Mouse (Mus musculus): Measurements from ENCODE around the gene Tpp1. TPM values are rescaled to one million over a fixed set of nuclear protein-coding genes. Genes with fewer than 3 reads are reported as not detected.
"Not testable (repeated sequence)": the region's sequence is repeated elsewhere in the genome, so short reads cannot be mapped to it uniquely, and the experiment has no call there.

Tpp1 gene
- total RNA-seq, 2 experiments from 2014 or later, result 35.4 to 61.2 TPM

DNA sequence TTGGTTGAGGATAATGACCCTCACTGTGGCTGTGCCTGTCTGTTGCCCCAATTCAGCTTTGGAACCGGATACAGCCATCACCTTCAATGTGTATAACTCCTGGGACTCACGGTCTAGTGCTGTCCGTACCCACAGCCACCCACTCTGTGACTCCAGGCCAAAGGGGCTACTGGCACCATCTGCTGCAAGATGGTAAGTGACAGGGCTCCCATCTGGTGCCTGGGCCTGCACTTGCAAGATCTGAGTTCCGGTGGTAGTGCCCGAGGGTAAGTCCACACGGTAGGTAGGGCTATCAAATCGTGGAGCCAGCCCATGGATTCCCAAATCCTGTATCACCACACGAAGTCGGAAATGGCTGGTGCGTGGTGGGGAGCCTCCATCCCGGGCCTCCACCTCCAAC is 12.3 kb upstream of the Tpp1 start:
- no peak for ATAC-seq (replicated peaks; ENCODE audit: low FRiP score, poor library complexity, severe bottlenecking)

DNA sequence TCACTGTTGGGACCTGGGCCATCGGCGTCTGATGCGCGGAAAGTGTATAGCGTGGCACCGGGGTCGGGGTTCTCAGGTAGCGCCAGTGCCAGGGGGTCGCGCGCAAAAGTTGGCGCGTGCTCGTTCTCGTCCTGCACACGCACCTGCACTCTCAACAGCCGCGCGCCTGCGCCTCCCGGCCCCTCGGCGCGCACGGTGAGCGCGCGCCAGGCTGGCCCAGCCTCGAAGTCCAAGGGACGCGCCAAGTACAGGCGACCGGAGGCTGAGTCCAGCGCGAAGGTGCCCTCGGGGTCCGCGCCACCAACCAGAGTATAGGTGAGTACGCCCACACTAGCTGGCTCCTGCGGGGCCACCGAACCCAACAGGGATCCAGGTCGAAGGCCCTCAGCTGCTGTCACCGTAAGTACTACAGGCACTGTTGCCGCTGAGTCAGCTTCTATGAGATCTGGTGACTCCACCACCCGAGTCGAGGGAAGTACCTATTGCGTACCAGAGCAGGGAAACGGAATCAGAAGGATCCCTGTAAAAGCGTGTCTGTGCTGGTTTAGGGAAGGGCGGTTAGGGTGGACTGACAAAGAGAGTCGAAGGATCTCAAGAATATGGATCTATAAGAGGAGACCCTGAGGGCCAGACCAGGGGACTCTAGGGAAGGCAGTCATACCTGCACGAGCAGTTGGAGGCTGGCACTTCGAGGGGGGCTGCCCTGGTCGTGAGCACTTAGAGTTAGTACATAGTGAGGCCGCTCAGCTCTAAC is 10.7 kb upstream of the Tpp1 start:
- ATAC-seq (replicated peaks; ENCODE audit: low FRiP score, poor library complexity, severe bottlenecking), result no peak

DNA sequence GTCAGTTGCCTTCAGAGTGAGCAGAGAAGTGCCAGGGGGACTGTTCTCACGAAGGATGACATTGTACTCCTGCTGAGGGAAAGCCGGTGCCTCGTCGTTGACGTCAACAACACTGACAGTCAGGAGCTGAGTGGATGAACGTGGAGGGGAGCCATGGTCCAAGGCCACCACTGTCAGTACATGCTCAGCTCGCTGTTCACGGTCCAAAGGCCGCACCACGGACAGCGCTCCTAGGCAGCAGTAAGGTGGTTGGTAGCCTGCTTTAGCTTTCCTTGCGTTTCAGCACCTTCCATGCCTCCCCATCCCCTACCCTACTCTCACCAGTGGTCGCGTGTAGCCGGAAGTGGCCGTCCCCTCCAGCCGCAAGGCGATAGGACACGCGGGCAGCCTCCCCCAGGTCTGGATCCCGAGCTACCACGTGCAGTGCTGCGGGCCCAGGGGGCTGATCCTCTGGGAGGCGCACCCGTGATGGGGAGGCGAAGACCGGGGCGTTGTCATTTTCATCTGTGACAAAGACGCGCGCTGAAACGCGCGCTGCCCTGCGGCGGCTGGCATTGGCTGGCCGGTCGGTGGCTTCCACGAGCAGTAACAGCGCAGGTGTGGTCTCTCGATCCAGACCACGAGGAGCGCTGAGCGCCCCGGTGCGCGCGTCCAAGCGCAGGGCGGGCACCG is 9.9 kb upstream of the Tpp1 start:
- ATAC-seq (replicated peaks; ENCODE audit: low FRiP score, poor library complexity, severe bottlenecking), result no peak

DNA sequence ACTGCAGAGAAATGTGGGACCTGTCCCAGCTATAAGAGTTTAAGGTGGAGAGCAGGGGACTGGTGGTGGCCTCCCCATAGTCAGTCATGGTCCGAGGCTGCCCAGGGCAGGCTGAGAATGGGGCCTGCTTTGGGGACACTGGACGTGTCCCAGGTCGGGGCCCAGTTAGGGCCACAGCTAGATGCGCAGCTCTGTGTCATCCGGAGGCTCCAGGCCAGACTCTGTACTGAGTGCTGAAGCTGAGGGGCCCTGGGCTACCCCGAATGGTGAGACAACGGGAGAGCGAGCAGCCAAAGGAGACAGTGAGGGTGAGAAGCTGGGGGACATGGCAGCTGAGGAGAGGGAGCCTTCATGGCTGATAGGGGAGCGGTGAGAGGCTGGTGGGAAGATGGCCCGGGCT is 1.2 kb upstream of the Tpp1 start:
- no peak for ATAC-seq (replicated peaks; ENCODE audit: low FRiP score, poor library complexity, severe bottlenecking)

DNA sequence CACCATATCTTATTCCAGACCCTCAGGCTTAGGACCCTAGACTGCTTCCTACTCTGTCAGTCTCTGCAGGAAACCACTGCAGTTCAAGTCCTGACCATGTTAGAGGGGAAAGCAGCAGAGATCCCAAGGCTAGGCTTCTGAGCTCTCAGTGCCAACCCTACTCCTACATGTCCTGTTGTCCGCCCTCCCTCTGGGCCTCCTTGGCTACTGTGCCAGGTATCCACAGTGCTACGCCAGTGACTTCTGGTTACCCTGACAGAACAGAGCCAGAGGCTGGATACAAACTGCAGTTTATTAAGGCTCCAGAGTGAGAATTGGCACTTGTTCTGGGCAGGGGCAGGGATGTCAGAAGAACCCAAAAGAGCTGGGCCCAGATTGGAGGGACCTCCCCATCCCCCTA is 681 bp upstream of the Tpp1 start:
- ATAC-seq (replicated peaks; ENCODE audit: low FRiP score, poor library complexity, severe bottlenecking), result no peak

DNA sequence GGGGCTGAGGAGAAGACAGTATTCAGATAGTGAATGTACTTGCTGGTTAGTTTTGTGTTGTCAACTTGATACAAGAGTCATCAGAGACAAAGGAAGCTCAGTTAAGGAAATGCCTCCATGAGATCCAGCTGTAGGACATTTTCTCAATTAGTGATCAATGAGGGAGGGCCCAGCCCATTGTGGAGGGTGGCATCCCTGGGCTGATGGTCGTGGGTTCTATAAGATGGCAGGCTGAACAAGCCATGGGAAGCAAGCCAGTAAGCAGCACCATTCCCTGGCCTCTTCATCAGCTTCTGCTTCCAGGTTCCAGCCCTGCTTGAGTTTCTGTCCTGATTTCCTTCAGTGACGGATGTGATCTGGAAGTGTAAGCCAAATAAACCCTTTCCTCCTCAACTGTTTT is 4.3 kb downstream of the Tpp1 start:
- ATAC-seq (replicated peaks; ENCODE audit: low FRiP score, poor library complexity, severe bottlenecking), result no peak

DNA sequence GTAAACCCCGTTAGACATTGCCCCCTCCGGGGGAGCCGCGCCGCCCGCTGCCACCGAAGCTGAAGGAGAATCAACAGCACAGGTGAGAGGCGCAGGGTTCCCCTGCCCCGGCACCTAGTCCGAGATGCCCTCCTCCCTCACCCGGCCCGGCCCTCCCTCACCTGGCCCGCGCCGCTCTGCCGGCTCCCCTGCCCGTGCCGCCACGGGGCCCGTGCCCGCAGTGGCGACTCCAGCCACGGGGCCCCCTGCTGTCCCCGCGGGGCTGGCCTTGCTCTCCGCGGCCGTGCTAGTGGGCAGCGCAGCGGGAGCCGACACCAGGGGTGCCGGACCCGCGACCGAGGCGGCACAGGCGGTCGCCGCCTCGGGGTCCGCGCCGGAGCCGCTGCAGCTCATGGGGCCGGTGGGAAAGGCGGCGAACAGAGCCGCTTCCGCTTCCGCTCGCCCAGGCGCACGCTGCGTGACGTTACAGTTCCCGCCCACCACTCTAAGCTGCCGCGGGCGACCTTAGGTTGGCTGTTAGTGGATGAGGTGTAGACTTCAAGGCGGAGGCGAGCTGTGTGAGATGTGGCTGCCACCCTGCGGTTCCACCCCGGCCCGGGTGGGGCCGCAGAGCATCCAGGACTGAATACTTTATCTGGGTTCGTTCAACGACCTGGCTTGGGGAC is 8.0 kb downstream of the Tpp1 start, which contains the start of gene Taf10:
Taf10 (minus strand) TSS at position 436 of the 665 bp plus-strand sequence.
- peak; percentile 98 for ATAC-seq (replicated peaks; ENCODE audit: low FRiP score, poor library complexity, severe bottlenecking)

DNA sequence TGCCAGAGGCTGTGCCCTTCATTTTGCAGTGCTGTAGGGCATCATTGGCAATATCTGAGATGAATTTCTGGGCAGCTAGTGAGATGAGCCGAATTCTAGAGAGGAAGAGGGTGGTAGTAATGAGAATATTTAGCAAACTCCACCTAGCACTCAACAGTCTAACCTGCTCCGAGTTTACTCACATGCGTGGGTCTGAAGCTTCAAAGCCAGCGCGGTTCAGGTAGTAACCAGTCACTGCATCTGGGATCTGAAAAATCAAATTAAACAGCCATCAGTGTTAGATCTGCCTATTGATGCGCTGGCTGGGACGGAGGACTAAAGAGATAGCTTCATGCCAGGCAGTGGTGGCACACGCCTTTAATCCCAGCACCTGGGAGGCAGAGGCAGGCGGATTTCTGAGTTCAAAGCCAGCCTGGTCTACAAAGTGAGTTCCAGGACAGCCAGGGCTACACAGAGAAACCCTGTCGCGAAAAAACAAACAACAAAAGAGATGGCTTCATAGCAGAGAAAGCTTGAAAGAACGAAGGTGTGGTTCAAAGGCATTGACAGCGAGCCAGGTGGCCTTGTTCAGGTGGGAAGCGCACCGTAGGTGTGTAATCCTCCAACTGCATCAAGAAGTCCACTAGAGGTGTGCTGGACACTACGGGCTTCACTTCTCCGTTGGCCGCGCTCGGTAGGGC is 8.6 kb downstream of the Tpp1 start:
- not testable (repeated sequence) for ATAC-seq (replicated peaks; ENCODE audit: low FRiP score, poor library complexity, severe bottlenecking)

DNA sequence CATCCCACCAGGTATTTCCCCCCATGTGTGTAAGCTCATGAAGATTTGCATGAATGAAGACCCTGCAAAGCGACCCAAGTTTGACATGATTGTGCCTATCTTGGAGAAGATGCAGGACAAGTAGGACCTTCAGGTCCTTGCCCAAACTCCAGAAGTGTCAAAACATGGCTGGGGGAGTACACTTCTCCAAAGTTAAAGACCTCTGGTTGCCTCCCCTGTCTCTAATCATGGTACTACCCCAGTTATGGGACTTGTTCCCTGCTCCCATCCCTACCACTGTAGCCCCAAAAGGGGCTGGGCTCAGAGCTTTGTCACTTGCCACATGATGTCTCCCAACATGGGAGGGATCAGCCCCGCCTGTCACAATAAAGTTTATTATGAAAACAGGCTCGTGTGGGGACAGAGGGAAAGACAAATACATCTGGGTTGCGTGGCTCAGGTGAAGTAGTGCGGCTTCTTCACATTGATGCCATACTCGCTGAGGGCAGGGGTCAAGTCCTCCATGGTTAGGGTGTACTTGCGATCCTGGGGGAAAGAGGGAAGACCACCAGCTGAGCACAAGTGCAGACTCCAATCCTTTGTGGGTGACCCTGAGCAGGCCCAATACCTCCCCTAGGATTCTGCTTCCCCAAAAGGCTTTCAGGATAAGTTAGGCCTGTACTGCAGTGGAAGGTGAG is 9.4 kb downstream of the Tpp1 start:
- ATAC-seq (replicated peaks; ENCODE audit: low FRiP score, poor library complexity, severe bottlenecking), result not testable (repeated sequence)

DNA sequence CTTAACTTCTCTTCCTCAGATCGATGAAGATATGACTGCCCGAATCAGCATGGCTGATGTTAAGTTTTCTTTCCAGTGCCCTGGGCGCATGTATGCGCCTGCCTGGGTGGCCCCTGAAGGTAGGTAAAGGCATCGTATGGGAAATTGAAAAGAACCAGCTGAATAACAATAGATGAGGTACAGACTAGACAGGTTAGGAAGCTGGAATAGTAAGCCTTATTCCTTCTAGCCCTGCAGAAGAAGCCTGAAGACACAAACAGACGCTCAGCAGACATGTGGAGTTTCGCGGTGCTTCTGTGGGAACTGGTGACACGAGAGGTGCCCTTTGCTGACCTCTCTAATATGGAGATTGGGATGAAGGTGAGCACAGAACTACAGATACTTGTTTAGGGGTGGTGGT is 10.1 kb downstream of the Tpp1 start:
- no peak for ATAC-seq (replicated peaks; ENCODE audit: low FRiP score, poor library complexity, severe bottlenecking)

DNA sequence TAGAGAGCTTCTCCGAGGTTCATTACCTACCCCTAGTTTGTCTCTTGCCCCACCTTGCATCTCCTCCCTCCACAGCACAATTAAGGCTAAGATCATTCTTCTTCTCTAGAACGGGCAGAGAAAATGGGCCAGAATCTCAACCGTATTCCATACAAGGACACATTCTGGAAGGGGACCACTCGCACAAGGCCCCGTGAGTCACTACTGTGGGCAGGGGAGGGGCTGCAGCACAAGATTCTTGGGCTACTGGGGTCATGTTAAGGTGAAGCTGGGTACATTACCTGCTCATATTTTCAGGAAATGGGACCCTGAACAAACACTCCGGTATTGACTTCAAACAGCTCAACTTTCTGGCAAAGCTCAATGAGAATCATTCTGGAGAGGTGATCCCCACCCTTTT is 11.2 kb downstream of the Tpp1 start:
- no peak for ATAC-seq (replicated peaks; ENCODE audit: low FRiP score, poor library complexity, severe bottlenecking)

DNA sequence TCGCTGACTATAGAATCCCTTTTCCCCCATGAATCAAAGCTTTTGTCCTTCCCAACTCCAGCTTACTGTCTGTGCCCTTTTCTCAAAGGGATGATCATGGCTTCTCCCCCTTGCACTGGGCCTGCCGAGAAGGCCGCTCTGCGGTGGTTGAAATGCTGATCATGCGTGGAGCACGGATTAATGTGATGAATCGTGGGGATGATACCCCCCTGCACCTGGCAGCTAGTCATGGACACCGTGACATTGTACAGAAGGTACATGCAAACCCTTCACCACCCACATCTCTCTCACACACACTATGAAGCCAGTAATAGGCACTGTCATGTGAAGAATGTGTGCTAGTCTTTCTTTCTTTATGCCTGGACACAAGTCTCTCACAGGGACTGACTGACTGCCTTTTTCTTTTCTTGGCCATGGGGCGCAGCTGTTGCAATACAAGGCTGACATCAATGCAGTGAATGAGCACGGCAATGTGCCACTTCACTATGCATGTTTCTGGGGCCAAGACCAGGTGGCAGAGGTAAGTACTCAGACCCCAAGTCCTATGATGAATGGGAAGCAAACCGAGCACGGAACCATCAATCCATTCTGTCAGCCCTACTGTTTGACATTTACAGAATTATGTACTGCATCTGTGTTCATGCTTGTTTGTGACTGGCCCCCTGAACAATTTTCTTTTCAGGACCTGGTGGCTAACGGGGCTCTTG is 11.8 kb downstream of the Tpp1 start:
- no peak for ATAC-seq (replicated peaks; ENCODE audit: low FRiP score, poor library complexity, severe bottlenecking)

DNA sequence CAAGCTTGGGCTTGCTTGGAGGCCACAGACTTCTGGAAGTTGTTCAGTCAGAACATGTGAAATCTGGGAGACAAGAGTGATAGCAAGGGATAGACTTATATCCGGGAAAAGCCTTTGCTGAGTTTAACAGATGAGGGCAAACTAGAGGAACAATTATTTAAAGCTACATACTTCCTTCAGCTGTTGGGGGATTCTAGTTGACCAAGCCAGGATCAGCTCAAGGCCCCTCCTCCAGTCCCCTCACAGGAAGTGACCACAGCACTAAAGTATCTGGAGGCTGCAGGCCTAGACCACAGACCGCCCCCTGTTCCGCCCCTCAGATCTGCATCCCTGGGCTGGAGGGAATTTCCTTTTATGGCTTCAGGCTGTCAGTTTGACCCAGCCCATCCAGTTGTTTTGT is 13.1 kb downstream of the Tpp1 start:
- ATAC-seq (replicated peaks; ENCODE audit: low FRiP score, poor library complexity, severe bottlenecking), result no peak

DNA sequence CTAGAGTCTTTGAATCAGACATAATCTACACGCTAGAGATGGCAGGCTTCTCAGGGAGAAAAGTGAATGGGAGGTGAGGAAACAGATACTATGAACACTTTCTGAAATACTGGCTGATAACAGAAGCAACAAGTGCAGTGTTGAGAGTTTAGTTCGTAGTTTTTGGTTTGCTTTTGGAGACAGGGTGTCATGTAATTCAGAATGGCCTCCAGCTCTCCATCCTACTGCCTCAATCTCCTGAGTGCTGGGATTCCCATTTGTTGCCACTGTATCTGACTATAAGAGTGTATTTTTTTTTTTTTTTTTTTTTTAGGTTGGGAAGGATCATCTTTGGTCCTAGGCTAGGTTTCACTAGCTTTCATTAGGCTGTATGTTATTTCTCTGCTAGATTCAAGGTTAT is 13.7 kb downstream of the Tpp1 start:
- no peak for ATAC-seq (replicated peaks; ENCODE audit: low FRiP score, poor library complexity, severe bottlenecking)

DNA sequence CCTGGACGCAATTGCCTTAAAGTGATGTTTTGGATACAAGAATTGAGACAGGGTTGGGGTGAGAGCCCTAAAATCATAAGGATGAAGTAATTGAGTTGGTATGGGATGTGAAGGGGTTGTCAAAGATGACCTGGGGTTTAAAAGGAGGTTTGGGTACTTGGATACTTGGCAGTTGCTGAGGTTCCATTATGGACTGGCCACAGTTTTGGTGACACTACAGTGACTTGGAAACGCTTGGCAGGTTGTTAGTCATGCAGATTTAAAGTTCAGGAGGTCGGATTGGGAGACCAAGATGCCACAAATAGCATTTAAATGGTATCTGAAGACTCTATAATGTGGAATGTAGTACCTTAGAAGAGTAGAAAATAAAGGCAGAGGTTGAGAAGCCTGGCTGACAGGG is 14.4 kb downstream of the Tpp1 start:
- ATAC-seq (replicated peaks; ENCODE audit: low FRiP score, poor library complexity, severe bottlenecking), result no peak

DNA sequence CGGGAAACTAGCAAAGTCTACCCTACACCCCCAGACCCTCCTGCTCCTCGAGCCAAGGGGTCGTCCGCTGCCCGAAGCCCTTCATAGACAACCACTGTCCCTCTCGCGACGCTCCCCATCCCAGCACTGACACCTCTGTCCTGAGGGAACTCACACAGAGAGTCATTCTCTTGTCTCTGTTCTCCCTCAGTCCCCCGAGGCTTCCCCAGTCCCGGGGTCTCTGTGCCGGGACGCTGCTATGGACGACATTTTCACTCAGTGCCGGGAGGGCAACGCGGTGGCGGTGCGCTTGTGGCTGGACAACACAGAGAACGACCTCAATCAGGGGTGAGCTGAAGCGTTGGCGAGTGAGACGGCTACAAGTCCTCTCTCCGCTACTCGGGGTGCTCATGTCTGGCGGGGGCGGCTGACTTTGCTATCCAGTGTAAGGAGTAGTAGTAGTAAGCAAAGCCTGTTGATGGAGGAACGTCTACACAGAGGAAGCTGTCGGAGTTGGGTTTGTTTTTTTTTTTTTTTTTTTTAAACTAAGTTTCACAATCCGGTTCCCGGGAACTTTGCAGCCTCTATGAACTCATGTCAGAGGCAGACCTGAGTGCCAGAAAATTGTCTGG is 15.0 kb downstream of the Tpp1 start, which contains the start of gene Rrp8:
Rrp8 (minus strand) TSS at position 475 of the 611 bp plus-strand sequence.
- peak; percentile 65 for ATAC-seq (replicated peaks; ENCODE audit: low FRiP score, poor library complexity, severe bottlenecking)

DNA sequence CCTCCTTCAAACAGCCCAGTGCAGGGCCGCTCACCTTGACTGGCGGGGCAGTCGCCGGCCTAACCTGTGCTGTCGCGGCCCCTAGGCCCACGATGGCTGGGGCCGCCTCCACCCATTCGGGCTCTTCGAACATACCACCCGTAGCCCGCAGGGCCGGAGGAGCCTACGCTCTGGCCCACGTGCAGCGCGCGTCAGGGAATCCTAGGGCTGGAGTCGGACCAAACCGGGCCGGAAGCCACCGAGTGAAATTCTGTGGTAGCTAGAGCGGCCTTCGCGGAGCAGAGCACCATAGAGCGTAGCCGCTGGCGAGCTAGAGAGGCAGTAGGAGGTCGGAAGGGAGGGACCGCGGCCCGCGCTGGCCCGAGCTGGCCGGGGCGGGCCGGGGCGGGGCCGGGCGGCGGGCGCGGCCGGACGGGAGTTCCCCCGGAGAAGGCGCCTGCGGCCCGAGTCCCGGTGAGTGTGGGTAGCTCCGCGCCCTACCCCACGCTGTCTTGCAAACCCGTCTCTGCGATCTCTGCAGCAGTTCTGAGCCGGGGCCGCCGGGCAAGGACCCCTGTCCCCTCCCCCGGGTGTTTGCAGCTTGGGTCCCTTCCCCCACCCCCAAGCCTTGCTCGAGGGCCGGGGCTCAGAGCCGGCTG is 15.7 kb downstream of the Tpp1 start, which contains the start of gene Ilk:
Ilk (plus strand) TSS at position 329 of the 638 bp plus-strand sequence.
- peak; percentile 89 for ATAC-seq (replicated peaks; ENCODE audit: low FRiP score, poor library complexity, severe bottlenecking)

DNA sequence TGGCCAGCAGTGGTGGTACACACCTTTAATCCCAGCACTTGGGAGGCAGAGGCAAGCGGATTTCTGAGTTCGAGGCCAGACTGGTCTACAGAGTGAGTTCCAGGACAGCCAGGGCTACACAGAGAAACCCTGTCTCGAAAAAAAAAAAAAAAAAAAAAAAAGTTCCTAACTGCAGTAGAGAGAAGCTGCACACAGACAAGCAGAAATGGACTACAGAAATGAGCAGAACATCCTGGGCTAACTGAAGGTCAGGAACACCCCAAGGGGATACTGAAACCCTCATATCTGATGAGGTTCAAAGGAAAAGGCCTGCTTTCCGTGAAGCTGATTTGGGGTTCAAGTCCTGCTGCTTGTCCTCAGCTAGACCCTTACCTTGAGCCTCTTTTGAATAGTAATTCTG is 16.6 kb downstream of the Tpp1 start:
- not testable (repeated sequence) for ATAC-seq (replicated peaks; ENCODE audit: low FRiP score, poor library complexity, severe bottlenecking)
